Mouse (Mus musculus): ENCODE measurements at regions not wholly inside any gene's neighbourhood (a gene's known extent, or its start where the extent isn't known, plus 50 kb on each side); places are given as distances from the start of the nearest gene placed in this dataset.

DNA sequence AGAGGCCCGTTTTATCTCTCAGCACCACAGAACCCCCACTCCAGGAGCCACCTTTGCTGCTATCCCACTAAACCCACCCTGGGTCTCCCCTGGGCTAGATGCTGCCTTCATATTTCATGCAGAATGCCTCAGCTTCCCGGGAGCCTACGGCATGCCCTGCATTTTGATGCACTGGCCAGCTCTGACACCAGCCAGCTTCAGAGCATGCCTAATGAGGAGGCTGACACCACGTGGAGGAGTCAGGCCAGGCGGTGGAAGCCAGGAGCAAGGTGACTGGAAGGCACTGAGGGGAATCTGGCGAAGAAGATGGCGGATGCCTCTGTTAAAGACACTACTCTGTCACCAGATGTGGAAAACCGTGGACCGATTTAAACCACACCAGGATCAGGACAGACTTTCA is 567.2 kb downstream of the Ccdc171 start:
- intact Hi-C loops (cut with DNase I), result no loop called here
- DNase-seq, result no peak

DNA sequence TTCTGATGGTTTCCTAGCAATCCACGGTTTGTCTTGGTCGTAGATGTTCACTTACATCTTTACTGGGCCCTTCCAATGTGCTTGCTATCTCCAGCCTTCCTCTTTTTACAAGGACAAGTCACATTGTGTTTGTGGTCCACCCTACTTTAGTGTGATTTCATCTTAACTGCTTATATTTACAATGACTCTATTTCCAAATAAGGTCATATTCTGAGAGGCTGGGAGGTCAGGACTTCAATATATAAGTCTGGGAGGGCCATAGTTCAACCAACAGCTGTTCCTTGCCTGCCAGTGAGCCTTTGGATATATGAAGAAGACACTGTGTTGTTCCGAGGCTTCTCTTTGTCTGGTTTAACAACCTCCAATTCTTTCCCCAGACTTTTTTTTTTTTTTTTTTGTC is 569.9 kb downstream of the Ccdc171 start:
- intact Hi-C loops (cut with DNase I), result no loop called here

DNA sequence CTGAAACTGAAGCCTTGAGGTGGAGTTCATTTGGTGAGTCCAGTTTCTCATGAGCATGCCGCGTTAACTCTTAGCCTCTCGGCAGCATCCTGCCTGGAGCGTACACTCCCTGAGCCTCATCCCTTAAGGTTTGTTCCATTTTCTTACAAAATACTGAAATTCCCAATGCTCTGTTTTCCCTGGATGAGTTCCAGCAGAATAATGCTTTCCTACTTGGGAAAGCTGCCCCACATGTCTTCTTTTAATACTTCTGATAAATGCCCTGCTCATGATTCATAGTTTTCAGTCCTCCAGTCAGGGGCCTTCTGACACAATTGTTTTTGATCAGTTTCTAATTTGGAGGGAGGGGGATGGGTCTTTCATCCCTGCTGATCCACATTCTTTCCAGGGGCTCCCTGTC is 570.7 kb downstream of the Ccdc171 start:
- DNase-seq, result no peak
- intact Hi-C loops (cut with DNase I), result no loop called here

More for the DNA sequence above, 569.9 kb downstream of the Ccdc171 start:
- no peak for DNase-seq

DNA sequence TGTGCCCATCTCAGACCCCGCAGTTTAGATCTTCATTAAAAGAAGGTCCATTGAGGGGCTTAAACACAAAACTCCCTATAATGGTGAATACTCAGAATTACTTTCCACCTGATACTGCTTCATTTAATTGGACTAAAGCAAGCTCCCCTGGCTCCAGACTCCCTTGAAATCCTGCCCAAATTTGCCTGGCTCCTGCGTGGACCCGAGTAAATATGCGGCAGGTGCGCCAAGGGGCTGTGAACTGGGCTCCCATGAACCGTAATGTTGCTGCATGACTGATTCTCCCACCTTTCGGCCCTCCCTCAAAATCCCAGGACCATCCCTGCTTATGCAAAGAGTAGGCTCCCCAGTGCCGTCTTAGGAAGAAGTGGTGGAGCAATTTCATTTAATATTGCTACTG is 573.7 kb downstream of the Ccdc171 start:
- intact Hi-C loops (cut with DNase I), result no loop called here
- no peak for DNase-seq

DNA sequence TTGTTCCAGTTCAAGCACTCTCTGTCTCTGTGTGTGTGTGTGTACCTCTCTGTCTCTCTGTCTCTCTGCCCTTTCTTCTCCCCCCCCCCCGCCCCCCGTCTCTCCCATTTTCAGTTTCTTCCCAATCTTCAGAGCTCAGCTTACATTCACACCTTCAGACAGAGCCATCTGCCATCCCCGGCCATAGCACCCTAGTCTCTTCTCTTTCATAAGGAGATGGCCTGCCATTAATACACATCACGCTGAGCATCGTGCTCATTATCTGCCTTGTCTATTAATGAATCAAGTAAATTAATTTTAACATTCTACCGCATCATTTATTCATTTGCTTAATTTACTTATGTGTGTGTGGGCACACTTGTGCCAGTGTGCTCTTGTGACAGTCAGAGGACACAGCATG is 573.2 kb downstream of the Bnc2 start:
- intact Hi-C loops (cut with DNase I), result no loop called here
- no peak for DNase-seq

DNA sequence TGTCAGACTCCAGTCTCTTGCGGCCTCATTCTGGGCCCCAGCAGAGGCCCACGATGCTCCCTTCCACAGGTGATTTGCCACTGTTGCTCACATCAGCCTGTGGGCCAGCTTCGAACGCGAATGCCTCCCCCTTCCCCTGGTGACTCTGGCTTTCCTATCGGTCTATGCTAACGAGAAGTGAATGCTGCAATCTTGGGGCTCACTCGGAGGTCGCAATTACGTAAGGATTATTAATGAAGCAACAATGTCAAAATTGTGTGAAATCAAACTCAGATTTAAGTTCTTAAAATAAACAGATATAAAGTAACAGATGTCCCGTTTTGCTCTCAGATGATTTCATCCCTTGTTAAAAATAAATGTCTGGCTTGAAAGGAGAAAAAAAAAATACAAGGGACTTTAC is 572.3 kb downstream of the Bnc2 start:
- intact Hi-C loops (cut with DNase I), result no loop called here
- no peak for DNase-seq

DNA sequence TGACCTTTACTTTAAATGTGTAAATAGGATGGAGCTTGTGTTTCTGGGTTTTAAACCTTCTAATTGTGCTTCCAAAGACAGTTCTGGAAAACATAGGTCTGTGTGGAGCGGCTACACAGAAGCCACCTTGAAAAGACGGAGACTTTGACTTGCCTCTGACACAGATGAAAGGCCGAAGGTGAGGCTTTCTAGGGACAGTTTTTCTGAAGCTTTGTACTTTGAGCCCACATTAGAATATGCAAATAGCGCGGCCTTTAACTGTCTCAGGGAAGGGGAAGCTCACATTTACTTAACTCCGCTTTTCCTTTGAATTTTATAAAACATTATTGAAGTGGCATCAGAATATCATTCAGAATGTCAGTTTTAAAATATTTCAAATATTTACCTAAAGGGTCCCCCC is 566.5 kb downstream of the Bnc2 start:
- intact Hi-C loops (cut with DNase I), result no loop called here
- no peak for DNase-seq

DNA sequence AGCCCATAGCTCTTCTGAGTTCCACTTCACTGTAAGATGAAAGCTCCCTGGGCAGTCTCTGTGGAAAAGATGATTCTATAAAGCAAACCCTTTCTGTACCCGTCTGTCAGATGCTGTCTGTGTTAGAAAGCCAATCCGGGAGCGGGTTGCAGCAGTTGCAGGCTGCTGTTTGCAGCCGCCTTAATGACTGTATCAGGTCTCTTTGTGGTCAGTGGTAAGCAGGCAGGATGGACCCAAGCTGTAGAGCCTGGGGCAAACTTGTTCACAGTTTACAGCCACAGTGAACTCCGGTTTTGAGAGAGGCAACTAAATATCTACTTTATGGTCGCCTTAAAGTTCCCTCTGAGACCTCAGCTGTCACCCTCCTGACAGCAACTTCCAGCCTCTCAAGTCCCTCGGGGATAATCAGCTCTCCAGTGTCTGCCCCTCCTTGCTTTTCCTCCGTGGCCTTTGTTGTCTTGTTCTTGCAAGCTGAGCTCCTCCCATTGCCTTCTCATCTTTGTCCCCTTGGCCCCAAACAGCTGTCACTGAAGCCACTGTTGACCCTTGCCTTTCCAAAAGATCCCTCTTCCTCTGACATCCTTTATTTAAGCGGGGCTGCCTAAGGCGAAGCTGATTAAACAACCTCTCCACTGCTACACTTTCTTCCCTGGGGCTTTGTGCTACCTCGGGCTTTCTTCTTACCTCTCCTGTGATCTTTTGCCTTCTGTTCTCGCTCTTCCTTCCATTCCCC is 565.1 kb downstream of the Bnc2 start:
- intact Hi-C loops (cut with DNase I), result no loop called here
- DNase-seq, result no peak

DNA sequence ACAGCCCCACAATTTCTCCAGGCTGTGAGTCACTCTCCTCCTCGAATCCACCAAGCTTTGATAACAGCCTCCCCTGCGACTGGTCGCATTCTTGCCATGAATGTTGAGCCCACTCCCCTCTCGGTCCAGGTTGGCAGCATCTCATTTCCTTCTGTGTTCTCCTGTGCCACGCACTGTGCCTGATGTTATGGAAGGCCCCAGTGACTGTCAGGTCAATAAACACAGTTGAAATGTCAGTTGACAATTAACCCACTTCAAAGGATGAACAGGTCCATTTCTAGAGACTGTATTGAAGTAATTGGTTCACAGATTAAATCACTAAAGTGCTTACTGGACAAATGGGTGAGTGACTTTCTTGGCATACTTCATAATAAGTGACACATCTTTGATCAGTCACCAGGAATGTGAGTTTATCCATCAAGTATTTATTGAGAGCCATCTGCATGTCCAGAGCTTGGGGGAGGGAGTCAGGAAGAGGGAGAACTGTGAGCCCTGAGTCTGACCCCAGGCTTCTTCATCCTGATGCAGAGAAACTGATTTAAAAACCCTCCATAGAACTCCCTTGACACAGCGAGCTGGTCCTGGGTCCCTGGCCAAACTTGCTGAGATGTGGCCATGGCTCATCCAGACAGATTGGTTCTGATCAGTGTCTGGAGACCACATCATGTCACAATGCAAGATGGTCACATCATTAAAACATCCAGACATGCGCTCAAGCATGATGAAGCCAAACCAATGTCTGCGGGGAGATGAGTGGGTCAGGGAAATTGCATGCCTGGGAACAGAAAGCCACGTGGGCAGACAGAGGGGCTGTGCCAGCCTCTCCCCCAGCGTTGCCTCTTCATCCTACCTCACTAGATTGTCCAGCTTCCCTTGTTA is 560.7 kb downstream of the Bnc2 start:
- intact Hi-C loops (cut with DNase I), result no loop called here
- no peak for DNase-seq

DNA sequence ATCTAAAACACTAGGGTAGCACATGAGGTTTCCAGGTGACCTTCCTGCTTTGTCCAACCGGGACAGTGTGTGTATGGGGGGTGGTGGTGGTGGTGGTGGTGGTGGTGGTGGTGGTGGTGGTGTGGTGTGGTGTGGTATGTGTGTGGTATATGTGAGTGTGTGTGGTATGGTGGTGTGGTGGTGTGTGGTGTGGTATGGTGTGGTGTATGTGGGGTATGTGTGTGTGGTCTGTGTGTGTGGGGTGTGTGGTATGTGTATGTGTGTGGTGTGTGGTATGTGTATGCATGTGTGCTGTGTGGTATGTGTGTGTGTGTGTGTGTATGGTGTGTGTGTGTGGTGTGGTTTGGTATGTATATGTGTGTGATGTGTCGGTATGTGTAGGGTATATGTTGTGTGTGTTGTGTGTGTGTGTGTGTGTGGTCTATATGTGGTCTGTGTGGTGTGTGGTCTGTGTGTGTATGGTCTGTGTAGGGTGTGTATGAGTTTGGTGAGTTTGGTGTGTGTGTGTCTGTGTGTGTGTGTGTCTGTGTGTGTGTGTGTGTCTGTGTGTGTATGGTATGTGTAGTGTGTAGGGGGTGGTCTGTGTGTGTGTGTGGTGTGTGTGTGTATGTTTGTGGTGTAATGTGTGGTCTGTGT is 556.7 kb downstream of the Bnc2 start:
- intact Hi-C loops (cut with DNase I), result no loop called here
- DNase-seq, result no peak

DNA sequence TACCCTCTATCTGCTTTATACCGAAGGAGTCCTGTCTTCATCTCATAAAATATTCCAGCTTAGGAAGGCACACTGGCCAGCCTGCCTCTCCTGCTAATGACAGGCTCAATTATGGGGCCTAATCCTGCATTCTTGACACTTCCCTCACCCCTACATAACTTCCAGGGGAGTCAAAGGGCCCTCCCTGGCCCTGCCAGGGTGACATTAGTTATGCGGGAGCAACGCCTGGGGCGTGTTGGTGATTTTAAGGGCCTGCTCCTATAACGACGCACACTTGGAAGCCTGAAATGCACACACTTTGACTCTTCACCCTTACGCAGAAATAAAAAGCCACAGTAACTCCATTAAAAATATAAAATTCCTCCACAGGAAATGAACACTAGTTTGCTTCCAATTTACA is 555.5 kb downstream of the Bnc2 start:
- intact Hi-C loops (cut with DNase I), result no loop called here
- DNase-seq, result no peak

DNA sequence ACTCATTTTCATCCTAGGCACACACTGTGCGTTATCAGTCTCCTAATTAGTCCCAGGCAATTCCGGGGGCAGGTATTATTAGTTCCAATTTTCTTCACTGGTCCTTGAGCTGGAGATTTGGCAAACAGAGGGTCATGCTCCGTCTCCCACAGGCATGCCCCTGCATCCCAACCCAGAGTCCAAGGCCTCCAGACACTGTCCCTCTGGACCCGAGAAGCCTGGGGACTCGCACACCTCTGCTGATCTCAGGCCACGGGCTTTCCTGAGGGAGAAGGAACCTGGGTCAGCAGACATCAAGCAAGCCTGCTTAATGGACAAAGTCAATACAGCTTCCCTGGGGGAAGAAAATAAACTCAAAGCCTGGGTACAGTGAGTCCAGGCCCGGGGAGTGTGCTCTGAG is 554.7 kb downstream of the Bnc2 start:
- intact Hi-C loops (cut with DNase I), result no loop called here
- no peak for DNase-seq

DNA sequence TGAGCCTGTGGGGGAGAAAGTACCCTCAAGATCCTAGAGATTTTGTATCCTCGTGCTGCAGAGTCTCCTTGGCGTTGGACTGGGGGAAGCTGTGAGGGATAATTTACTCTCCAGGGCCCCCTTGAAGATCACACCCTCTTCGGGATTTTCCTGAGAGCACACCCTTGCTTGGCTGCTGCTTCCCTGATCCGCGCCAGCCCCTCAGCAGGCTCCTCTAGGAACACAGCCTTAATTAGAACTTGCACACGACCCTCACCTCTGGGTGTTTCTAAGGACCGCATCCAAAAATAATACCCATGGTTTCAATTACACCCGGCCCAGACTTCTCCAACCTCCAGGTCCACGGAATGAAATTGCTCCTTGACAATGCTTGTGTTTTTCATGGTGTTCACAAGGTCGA is 553.6 kb downstream of the Bnc2 start:
- no peak for DNase-seq
- intact Hi-C loops (cut with DNase I), result no loop called here

DNA sequence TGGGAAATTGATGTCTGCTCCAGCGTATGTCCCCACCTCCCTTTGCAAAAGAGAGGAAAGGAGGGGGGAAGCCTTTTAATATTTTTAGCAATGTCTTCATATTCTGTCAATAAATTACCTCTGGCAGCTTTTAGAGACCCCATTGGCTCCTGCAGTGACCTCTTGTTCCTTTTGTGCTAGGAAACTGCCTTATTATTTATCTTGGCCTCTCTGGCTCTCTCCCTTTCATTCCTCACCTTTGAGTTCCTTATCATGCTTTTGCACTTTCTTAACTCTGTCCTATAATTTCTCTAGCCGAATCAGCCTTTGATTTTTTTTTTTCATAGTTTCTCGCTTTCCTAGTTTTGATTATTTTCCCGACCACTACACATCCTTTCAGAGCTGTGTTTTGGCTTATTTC is 548.7 kb downstream of the Bnc2 start:
- intact Hi-C loops (cut with DNase I), result no loop called here
- no peak for DNase-seq

DNA sequence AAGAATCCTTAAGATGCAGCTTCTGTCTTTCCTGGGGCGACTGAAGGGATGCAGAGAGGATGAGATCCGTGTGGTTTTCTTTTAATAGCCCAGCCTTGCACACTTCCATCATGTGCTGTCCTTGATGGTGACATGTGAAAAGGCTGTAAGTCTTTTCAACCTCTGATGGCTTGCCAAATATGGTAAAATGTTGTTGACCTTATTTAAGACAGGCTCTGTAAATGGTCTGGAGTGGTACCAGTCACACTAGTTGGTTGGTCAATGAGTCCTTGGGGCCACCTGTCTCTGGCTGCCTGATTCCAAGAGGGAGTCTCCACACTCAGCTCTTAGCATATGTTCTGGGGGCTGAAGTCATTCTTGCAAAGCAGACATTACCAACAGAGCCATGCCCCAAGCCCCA is 547.7 kb downstream of the Bnc2 start:
- no peak for DNase-seq
- intact Hi-C loops (cut with DNase I), result no loop called here

DNA sequence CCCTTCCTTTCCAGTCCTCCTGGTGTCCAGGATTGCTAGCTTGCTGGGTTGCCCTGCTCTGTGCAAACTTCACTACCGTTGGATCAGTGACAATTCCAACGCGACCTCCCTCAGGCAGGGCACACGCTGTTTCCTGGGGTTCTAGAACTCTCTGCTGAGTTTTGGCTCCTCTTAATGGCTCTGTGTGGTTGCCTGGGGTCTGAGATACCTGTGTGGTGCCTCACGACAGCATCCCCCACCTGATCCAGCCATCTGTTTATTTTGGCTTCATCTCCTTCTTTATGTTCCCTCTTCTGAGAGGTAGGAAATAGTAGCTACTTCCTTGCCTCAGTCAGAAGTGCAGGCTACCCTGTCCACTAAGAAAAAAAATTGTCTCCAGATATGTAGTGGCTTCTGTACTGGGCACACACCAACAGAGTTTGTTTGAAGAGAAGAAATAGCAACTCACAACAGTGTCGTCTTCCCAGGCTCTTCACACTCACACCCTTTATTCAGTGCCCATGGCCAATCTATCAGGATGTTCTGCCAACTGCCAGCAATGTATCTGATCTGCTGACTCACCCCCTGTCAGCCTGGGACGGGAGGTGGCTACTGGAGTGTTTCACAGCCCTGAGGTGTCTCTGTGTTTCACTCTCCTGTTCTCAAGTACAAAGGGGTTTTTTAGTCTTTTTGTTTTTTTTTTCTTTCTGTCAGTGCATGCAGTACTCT is 544.1 kb downstream of the Bnc2 start:
- intact Hi-C loops (cut with DNase I), result no loop called here

DNA sequence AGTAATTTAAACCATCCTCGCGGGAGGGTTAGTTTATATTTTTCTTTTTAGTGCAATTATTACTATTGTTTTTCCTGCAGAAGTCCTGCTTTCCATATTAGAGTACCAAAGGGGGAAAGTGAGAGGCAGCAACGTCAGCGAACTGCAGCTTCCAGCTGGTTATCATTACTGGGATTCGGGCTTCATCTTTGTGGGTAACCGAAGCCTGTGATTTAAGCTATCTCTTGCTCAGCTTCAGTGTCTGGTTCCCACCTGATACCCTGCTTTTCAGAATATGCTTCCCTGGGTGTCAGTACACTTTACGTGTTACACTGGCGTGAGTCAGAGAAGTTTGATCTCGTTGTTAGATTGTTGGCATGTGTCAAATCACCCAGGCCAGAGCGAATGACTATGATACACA is 539.3 kb downstream of the Bnc2 start:
- DNase-seq, result no peak
- intact Hi-C loops (cut with DNase I), result no loop called here

More for the DNA sequence above, 544.1 kb downstream of the Bnc2 start:
- no peak for DNase-seq

DNA sequence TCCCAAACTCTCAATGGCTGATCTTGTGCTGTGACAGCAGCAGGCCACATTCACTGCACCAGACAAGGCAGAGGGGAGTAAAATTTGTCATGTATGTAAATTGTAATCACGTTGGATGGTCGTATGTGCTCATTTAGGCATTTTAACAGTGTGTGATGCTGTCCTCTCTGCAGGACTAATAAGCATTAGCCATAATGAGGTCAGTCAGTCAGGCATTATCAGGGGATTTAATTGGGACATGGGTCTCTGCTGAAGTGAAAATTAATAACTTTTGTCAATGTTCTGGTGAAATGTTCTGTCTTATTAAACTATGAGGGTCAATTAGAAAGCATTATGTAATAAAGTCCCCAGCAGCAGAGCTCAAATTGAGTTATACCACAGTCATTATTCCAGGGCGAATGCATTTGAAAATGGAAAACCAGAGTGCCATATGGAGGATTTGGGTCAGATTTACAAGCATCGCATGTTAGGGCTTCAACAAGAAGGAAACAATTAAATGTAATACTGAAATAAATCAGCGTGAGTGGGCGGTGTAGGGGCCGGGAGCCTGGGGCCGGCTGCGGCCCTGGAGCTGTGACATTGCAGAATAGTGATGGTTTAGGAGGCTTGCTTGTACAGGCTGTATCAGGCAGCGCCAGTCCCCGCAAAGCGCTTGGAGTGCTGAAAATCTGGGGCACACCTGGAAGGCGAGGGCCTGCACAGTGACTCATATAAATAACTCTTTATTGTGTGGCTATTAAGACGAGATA is 537.7 kb downstream of the Bnc2 start:
- intact Hi-C loops (cut with DNase I), result no loop called here

DNA sequence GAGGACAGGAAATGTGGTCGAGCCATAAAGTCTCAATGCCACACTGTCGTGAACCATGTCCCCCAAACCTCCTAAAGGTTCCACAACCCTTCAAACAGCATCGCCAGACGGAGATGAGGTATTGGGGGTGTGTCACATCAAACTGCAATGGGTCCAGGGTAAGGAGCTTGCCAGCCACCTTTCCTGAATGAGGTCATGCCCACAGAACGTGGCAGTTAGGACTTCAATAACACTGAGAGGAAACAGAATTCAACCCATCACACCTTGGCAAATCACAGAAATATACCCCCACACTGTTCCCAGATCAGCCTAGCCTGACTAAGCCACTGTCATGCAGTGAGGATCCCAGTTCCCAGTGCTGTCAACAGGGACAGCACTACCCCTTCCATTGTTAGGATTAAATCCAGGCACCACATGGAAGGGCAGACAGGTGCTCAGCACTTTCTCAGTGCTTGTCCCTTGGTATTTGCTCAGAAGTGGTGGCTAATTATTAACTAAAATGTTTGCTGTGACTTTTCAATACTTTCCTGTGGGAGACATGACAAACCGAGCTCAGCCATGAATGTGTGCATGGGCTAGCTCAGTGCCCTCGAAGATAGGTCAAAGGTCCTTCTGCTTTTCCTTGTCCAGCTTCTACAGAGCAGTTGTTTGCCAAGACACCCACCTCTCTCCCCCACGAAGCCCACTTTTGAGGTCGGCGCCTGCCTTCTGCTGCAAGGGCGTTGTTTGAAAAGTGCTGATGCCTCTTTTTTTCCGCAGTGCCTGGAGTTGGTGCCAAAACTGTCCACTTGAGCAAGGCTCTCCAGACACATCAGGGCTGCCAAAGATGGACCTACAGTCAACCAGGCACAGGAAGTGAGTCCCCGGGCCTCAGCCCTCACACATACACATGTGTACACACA is 525.7 kb downstream of the Bnc2 start:
- intact Hi-C loops (cut with DNase I), result no loop called here
- DNase-seq, result no peak

More for the DNA sequence above, 537.7 kb downstream of the Bnc2 start:
- no peak for DNase-seq

Measured in heart, postnatal 10 days (tissue).